Mouse (Mus musculus) megakaryocyte, embryonic 14.5 days (primary cell): ENCODE measurements around the gene 1700021F05Rik. TPM values are rescaled to one million over a fixed set of nuclear protein-coding genes. Genes with fewer than 3 reads are reported as not detected.
A peak's percentile ranks its signal among the peaks of the same experiment; 100 is the strongest.
"Not testable (repeated sequence)": the region's sequence is repeated elsewhere in the genome, so short reads cannot be mapped to it uniquely, and the experiment has no call there.

Source experiments
- H3K27me3 ChIP-seq: replicated peaks from 2 replicates; pipeline ENCODE3; 2012; ENCODE audit warnings: inconsistent platforms
- H3K36me3 ChIP-seq: replicated peaks from 2 replicates; pipeline ENCODE3; 2012; ENCODE audit warnings: low read length, inconsistent platforms, mixed read lengths
- H3K4me1 ChIP-seq: 2 replicates; pipeline ENCODE4 v1.6.1; 2012; ENCODE audit warnings: inconsistent platforms
- H3K4me3 ChIP-seq: replicated peaks from 2 replicates; pipeline ENCODE3; 2012; ENCODE audit warnings: moderate library complexity, mild to moderate bottlenecking, inconsistent platforms
- H3K9me3 ChIP-seq: 2 replicates; pipeline ENCODE4 v1.6.1; 2012; ENCODE audit warnings: inconsistent platforms
- FLI1 ChIP-seq: IDR thresholded peaks from 2 replicates; pipeline ENCODE4 v1.6.1; 2012; ENCODE audit warnings: low read length, inconsistent platforms, mixed read lengths
- GATA1 ChIP-seq: IDR thresholded peaks from 3 replicates; pipeline ENCODE4 v1.6.1; 2012; ENCODE audit warnings: mixed read lengths, low read length, inconsistent platforms, borderline replicate concordance
- polyA plus RNA-seq: library from polyadenylated mRNA; stranded (reverse); fragments of >175 nt; gene quantifications from 2 replicates; pipeline ENCODE4 v1.2.3, GENCODE M21; 2012; ENCODE audit warnings: low replicate concordance; ENCODE audit not compliant: insufficient read depth

The 1700021F05Rik gene
- polyA plus RNA-seq, 1 experiment = 15.7 TPM

DNA sequence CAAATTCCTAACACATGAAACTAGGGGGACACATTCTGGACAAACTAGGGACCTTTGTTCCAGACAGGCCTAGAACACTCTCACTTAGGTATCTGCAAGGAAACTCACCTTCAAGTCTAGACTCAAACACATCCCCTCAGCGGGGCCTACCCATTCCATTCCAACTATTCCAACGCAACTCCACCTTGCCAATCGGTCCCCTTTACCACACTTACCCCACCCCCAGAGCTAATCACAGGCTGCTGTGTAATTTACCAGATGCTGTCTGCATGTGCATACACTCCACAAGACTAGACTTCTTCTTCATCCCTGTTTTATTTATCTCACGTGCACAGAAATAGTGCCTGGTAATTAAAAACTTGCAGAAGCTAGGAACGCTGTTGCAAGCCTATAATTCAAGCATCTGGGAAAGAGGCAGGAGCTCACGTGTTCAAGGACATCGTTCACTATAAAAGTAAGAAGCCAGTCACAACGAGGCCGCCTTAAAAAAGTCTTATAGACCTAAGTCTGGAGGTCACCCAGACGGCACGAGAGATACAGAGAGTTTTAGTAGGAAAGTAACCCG, 966 bp downstream of the 1700021F05Rik start:
- TF ChIP-seq FLI1 (no peak), GATA1 (no peak)
- H3K4me1 ChIP-seq = peaks cover 29% of the 10 kb centered on the region
- H3K9me3 ChIP-seq = no peaks in the 10 kb centered on the region
- H3K4me3 ChIP-seq = peak overlapping the region; percentile 91
- no peaks in the 10 kb centered on the region for H3K27me3 ChIP-seq
- H3K36me3 ChIP-seq = peaks cover 16% of the 10 kb centered on the region

DNA sequence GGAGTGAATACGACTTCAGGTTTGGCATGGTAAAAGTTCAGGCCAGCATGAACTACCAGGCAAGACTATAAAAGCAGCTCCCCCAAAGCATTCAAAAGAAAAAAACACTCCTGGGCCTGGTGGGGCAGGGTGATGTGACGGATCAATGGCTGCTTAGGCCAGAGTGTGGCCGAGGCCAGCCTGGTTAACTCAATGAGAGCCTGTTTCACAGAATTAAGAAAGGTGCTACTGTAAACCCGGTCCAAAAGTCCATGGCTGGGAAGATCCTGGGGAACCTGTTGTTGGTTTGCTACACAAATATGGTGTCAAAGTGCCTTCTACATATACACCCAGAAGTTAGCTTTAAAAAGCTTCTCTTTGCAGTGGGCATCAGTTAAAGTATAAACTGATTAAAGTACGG, 2.0 kb downstream of the 1700021F05Rik start:
- Histone ChIP-seq H3K27me3 (no peaks in the 10 kb centered on the region), H3K9me3 (no peaks in the 10 kb centered on the region), H3K4me1 (peaks cover 35% of the 10 kb centered on the region), H3K4me3 (no peak overlapping the region), H3K36me3 (peaks cover 16% of the 10 kb centered on the region)
- TF ChIP-seq GATA1 = no peak
- no peak for TF ChIP-seq FLI1

DNA sequence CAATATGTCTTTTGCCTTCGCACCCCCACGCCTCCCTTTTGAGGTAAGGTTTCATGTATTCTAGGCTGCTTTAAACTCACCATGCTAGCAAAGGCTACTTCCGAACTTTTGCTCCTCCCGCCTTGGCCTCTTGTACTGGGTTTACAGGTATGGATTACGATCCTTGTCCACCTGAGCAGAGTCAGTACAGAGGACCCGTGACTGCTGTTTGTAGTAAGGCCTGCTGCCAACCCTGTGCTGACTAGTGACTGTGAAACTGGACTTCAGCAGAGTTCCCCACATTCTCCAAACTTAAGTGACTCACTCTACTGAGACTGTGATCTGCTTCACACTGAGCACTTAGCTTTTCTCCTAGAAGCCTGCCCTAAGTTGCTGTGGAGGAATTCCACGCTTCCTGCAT, 3.1 kb downstream of the 1700021F05Rik start:
- H3K4me3 ChIP-seq = no peak overlapping the region
- no peaks in the 10 kb centered on the region for H3K27me3 ChIP-seq
- no peaks in the 10 kb centered on the region for H3K9me3 ChIP-seq
- TF ChIP-seq FLI1 = no peak
- TF ChIP-seq GATA1 = no peak
- peaks cover 35% of the 10 kb centered on the region for H3K4me1 ChIP-seq
- peaks cover 26% of the 10 kb centered on the region for H3K36me3 ChIP-seq

DNA sequence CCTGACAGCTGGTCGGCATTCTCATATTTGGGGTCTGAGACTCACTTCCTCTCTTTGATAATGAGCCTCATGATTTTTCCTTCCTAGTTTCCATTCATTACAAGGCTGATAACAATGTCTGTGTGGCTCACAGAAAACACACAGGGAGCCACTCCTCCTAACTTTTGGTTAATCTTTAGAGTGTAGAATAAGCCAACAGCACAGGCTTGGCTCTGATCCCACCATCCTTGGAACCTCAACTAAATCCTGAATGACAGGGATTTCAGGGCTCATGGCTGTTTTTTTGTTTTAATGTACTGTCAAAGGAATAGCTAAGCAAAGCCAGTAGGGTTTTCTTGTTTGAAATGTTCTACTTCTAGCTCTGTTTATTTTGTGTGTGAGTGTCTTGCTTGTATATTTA, 6.4 kb downstream of the 1700021F05Rik start:
- peaks cover 57% of the 10 kb centered on the region for H3K36me3 ChIP-seq
- H3K4me1 ChIP-seq = peaks cover 28% of the 10 kb centered on the region
- TF ChIP-seq GATA1 (no peak), FLI1 (no peak)
- no peak overlapping the region for H3K4me3 ChIP-seq
- no peaks in the 10 kb centered on the region for H3K9me3 ChIP-seq
- no peaks in the 10 kb centered on the region for H3K27me3 ChIP-seq

DNA sequence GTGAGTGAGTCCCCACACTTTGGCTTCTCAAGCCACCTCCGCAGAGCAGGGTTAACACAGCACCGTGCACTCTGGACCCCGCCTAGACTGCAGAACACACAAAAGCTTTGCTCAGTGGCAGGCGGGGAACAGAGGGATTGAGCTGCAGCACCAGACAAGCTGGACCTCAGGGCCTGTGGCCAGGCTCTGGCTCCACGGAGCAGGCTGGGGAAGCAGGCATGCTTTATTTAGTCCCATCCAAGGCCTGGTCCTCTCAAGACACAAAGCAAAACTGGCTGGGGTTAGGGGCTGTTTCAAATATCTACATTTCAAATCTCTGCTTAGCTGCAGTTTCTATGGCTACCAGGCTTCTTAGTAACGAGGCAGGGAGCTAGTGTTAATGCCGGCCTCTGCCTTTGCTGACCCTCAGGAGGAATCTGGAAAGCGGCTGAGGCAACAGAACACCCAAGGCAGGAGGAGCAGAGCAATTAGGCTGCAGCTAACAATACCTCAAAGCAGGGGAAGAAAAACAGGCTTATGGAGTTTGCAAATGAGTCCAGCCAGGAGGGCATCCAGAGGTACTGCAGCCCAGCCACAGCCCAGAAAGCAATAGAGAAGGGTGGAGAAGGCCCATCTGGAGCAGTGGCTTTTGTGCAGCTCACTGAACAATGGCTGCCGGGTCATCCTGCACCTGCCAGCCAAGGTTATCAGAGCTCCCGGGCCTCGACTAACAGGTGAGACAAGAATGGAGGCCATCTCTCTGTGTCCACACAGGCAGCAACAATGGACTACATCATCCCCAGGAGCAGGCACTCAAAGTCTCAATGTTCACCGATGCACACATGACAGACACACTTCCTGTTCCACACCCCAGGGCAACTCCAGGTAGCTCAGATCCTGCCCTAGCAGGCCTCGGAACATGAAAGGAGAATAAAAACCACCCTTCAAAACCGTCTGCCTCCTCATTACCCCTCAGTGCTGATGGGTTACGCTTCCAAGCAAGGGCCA, 13.2 kb downstream of the 1700021F05Rik start:
- H3K27me3 ChIP-seq = no peaks in the 10 kb centered on the region
- H3K36me3 ChIP-seq = peaks cover 79% of the 10 kb centered on the region
- no peak for TF ChIP-seq FLI1
- no peak for TF ChIP-seq GATA1

DNA sequence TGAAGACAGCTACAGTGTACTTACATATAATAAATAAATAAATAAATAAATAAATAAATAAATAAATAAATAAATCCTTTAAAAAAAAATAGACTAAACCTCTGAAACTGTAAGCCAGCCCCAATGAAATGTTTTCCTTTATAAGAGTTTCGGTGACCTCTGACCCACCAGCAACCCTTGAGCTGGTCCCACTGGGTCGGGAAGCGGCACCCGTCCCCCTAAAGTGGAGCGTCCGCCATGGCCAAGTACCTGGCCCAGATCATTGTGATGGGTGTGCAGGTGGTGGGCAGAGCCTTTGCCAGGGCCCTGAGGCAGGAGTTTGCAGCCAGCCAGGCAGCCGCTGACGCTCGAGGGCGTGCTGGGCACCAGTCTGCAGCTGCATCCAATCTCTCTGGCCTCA, 16.9 kb downstream of the 1700021F05Rik start, which contains the start of gene Gm9803:
Gm9803 (plus strand) TSS at position 154 of the 400 bp plus-strand sequence.
- H3K27me3 ChIP-seq, H3K4me3 ChIP-seq, H3K4me1 ChIP-seq, H3K9me3 ChIP-seq: not testable (repeated sequence)
- H3K36me3 ChIP-seq = peaks cover 44% of the 10 kb centered on the region

More for the DNA sequence above, 13.2 kb downstream of the 1700021F05Rik start:
- Histone ChIP-seq H3K4me1 (peaks cover 9% of the 10 kb centered on the region; the same call in 1 of the 2 replicates), H3K9me3 (no peaks in the 10 kb centered on the region), H3K4me3 (no peak overlapping the region)

DNA sequence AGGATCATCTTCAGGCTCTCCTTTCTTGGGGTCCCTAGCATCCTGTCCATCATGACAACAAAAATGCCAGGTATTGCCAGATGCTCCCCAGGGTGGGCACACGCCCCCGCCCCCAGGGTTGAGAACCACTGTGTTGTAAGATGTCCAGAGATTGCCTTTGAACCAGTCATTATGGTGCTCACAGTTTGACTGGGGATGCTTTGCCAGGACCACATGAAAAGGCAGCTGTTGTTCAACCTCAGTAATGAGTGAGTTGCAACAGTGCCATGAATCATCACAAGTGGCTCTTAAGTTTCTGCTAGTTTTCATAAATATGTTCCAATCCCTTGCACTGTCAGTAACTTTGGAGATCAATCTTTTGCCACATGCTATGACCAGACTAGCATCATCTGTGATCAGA, 20.8 kb downstream of the 1700021F05Rik start:
- H3K36me3 ChIP-seq = peaks cover 4% of the 10 kb centered on the region
- H3K4me3 ChIP-seq = no peak overlapping the region
- no peaks in the 10 kb centered on the region for H3K27me3 ChIP-seq
- no peaks in the 10 kb centered on the region for H3K9me3 ChIP-seq
- TF ChIP-seq FLI1 (no peak), GATA1 (no peak)
- 0 out of 2 replicates have a peak, but pooled peaks cover 3% of the 10 kb centered on the region for H3K4me1 ChIP-seq

DNA sequence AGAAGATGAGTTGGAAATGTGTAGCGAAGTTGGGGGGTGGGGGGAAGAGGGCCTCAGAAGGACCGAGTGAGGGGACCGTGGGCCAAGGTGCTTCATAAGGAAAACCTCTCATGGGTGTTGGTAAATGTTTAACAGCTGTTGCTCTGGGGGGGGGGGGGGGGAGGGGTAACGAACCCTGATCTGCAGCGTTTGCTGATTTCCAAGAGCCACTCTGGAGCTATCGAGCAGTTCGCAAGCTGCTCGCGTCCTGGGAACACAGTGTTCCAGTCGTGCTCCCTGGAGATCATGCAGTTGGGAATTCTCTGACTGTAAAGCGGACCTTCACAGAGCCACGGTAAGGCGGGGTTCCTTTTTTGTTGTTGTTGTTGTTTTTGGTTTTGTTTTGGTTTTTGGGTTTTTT, 22.4 kb downstream of the 1700021F05Rik start:
- H3K4me1 ChIP-seq = 0 out of 2 replicates have a peak, but pooled peaks cover under 1% of the 10 kb centered on the region
- H3K4me3 ChIP-seq = no peak overlapping the region
- no peaks in the 10 kb centered on the region for H3K27me3 ChIP-seq
- H3K9me3 ChIP-seq = no peaks in the 10 kb centered on the region
- TF ChIP-seq GATA1 (no peak), FLI1 (no peak)
- H3K36me3 ChIP-seq = peaks cover under 1% of the 10 kb centered on the region

DNA sequence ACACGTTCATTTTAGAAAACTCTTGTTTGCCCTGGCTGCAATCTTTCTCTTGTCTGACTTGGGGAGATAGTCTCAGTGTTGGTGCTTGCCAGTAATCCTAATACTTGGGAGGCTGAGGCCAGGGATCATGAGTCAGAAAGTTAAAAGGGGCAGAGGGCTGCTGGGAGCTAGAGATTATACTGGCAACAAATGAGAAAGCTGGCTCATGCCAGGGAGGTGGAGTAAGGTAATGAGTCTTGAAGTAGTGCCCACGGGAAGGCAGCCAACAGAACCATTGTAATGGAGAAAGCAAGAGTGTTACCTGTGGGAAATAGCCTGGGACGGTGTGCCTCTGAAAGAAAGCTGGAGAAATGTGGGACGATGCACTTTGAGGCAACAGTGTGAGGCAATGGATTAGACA, 23.0 kb downstream of the 1700021F05Rik start:
- no peaks in the 10 kb centered on the region for H3K4me1 ChIP-seq
- H3K36me3 ChIP-seq = peaks cover 6% of the 10 kb centered on the region
- no peak overlapping the region for H3K4me3 ChIP-seq
- no peaks in the 10 kb centered on the region for H3K9me3 ChIP-seq
- TF ChIP-seq GATA1 (no peak), FLI1 (no peak)
- no peaks in the 10 kb centered on the region for H3K27me3 ChIP-seq
